Mouse (Mus musculus) hindbrain, postnatal 0 days (tissue): ENCODE results near the gene Mark4. TPM values are rescaled to one million over a fixed set of nuclear protein-coding genes. Genes with fewer than 3 reads are reported as not detected.

Experiments
- ATAC-seq: fragments of 200-750 bp; cut with Nextera tagmentation; 2 replicates; pipeline ENCODE4 v1.8.0; 2017; ENCODE audit warnings: mild to moderate bottlenecking, moderate TSS enrichment, moderate library complexity
- DNase-seq: peaks from one replicate; pipeline ENCODE4 v3.0.0-alpha.2; 2015; ENCODE audit warnings: low spot score
- H3K27ac ChIP-seq: fragments of 300-500 bp; sonication (generic); 2 replicates; pipeline ENCODE4 v1.5.1; 2014; ENCODE audit warnings: mild to moderate bottlenecking
- H3K27me3 ChIP-seq: fragments of 300-500 bp; sonication (generic); 2 replicates; pipeline ENCODE4 v1.6.1; 2014; ENCODE audit warnings: low read length, mixed read lengths; ENCODE audit not compliant: insufficient read depth
- H3K36me3 ChIP-seq: fragments of 300-500 bp; sonication (generic); 2 replicates; pipeline ENCODE4 v1.6.1; 2014; ENCODE audit warnings: low read length, mixed read lengths; ENCODE audit not compliant: insufficient read depth
- H3K4me1 ChIP-seq: fragments of 300-500 bp; sonication (generic); 2 replicates; pipeline ENCODE4 v1.6.1; 2014; ENCODE audit warnings: antibody characterized with exemption, low read length, mixed read lengths; ENCODE audit not compliant: insufficient read depth
- H3K4me2 ChIP-seq: fragments of 300-500 bp; sonication (generic); 2 replicates; pipeline ENCODE4 v1.6.1; 2014; ENCODE audit warnings: low read depth, mild to moderate bottlenecking, low read length, moderate library complexity, mixed read lengths
- H3K4me3 ChIP-seq: fragments of 300-500 bp; sonication (generic); 2 replicates; pipeline ENCODE4 v1.5.1; 2014; ENCODE audit warnings: low read length
- H3K9ac ChIP-seq: fragments of 300-500 bp; sonication (generic); replicated peaks from 2 replicates; pipeline ENCODE4 v1.6.1; 2014; ENCODE audit warnings: mild to moderate bottlenecking, low read length, moderate library complexity, mixed read lengths
- H3K9me3 ChIP-seq: fragments of 300-500 bp; sonication (generic); 2 replicates; pipeline ENCODE4 v1.6.1; 2016; ENCODE audit warnings: low read length, mixed read lengths
- CTCF ChIP-seq: IDR thresholded peaks from 2 replicates; pipeline ENCODE4 v1.5.1; 2016; ENCODE audit warnings: antibody characterized with exemption, control low read depth, low read depth
- WGBS: fragments of 180-500 bp; shearing (Covaris S2); extraction: QIAGEN DNeasy Blood & Tissue Kit; methylation state at CpG from one replicate; pipeline ENCODE4 v1.1.7; 2014; 5-methylcytosine and 5-hydroxymethylcytosine counted together
- polyA plus RNA-seq: library from polyadenylated mRNA; unstranded; fragments of >200 nt; fragmentation: Nextera tagmentation; extraction: Ambion mirVana; gene quantifications from 2 replicates; pipeline ENCODE4 v1.2.1, GENCODE M21; 2015
- total RNA-seq: library from RNA; depleted of rRNA; stranded (reverse); fragments of >200 nt; gene quantifications from 2 replicates; pipeline ENCODE4 v1.2.3, GENCODE M21; 2014

The Mark4 gene
- total and polyA plus RNA-seq, 2 experiments from 2014 or later, result 18.1 to 60.3 TPM

DNA sequence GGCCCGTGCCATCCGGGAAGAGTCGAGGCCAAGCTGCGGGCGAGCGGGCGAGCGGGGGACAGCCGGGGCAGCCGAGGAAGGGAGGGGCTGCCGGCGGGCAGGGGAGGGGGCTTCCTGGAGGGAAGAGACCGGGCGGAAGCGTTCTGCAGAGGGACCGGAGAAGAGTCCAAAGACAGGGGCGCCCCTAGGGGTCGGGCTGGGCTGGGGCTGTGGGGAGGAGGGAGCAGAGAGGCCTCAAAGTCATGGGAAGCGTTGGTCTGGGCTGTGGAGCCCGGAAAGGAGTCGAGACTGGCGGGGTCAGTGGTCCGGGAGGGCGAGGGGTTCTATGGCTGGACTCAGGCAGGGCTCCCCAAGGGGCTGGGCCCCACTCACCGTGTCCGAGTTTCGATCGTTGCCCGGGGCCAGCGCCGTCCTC, 542 bp downstream of the Mark4 start:
- peak; percentile 60 for TF ChIP-seq CTCF
- WGBS, result under 1% methylated on average over 26 of the region's 31 CpGs
- Histone ChIP-seq H3K27ac (peak overlapping the region; percentile 78), H3K36me3 (no peaks in the 10 kb centered on the region), H3K27me3 (no peaks in the 10 kb centered on the region), H3K4me3 (peak overlapping the region; percentile 67), H3K9ac (peak overlapping the region; percentile 81), H3K4me2 (peak overlapping the region; percentile 95), H3K9me3 (no peaks in the 10 kb centered on the region), H3K4me1 (peaks cover 18% of the 10 kb centered on the region; the same call in 1 of the 2 replicates)
- ATAC-seq (peak; percentile 83), DNase-seq (peak; percentile 78)

DNA sequence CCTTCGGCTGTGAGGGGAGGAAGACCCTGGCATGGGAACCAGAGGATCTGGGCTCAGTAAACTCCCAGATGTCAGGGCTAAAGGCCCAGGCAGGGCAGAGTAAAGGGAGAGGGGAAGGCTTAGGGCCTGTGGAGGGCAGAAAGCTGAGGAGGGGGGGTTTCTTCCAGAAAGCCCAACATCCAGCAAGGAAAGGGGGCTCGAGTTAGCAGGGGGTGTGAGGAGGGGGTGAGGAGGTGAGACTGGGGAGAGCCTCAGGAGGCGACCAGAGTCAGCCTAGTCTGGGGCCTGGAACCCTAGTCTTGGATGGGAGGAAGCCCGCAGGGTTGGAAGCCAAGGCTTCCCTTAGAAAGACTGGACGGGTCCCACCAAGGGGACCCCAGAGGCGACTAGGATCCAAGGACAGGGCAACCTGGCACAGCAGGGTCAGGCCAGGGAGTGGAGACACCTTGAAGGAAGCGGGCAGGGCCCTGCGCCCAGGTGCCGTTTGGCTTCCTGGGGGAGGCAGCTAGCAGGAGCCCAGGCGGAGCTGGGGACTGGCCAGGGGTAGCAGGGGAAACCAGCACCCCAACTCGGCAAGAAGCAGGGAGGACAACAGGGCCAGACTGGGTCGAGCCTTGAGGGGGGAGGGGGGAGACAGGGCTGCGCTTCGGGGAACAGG, 1.1 kb downstream of the Mark4 start:
- DNase-seq (no peak), ATAC-seq (0 out of 2 replicates have a peak, but pooled peaks have one; percentile 0)
- H3K9ac ChIP-seq, result peak overlapping the region; percentile 81
- H3K4me1 ChIP-seq, result peaks cover 18% of the 10 kb centered on the region; the same call in 1 of the 2 replicates
- TF ChIP-seq CTCF, result no peak
- H3K27me3 ChIP-seq, result no peaks in the 10 kb centered on the region
- WGBS, result 6% methylated on average over 14 of the region's 14 CpGs
- H3K36me3 ChIP-seq, result no peaks in the 10 kb centered on the region
- peak overlapping the region; percentile 78; the same call in 1 of the 2 replicates for H3K27ac ChIP-seq
- no peaks in the 10 kb centered on the region for H3K9me3 ChIP-seq
- peak overlapping the region; percentile 95 for H3K4me2 ChIP-seq
- peak overlapping the region; percentile 67 for H3K4me3 ChIP-seq

GRCm38 (mm10) chr7:19456628-19457027, 2.0 kb downstream of the Mark4 start:
- no peak overlapping the region; the same call in 1 of the 2 replicates for H3K9ac ChIP-seq
- peaks cover 4% of the 10 kb centered on the region; the same call in 1 of the 2 replicates for H3K36me3 ChIP-seq
- TF ChIP-seq CTCF, result no peak
- H3K27ac ChIP-seq, result no peak overlapping the region
- no peaks in the 10 kb centered on the region for H3K27me3 ChIP-seq
- no peaks in the 10 kb centered on the region for H3K9me3 ChIP-seq
- no peak for ATAC-seq
- no peak overlapping the region for H3K4me3 ChIP-seq
- no peak for DNase-seq
- 87% methylated on average over 7 of the region's 7 CpGs for WGBS
- H3K4me2 ChIP-seq, result peak overlapping the region; percentile 95
- peaks cover 18% of the 10 kb centered on the region; the same call in 1 of the 2 replicates for H3K4me1 ChIP-seq

DNA sequence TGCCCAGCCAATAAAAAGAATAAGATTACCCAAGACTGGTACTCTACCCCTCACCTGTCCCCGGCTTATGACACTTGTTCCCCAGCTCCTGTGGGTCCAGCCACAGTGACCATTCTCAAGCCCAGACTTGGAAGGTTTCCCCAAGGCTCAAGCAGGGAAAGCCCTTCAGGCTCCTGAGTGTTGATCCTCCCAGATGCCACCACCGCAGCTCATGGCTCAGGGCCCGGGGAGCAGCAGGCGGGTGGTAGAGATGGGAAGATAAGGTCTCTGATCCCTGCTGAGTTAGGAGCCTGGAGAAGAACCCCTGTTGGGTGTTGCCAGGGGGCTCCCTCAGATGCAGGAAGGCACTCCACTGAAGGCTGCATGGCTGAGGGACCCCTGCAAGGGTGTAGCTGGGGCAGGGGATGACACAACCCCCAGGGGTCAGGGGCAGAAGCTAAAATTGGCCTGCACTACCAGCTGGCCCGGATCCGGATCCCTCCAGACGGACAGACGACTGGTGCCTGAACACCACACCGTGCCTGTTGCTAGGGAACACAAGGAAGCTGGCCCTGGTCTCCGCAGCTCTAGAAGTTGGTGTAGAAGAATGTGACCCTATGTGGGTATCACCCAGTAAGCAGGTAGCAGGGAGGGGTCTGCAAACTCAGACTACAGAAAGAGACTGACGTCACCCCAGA, 2.7 kb downstream of the Mark4 start:
- ATAC-seq, result no peak
- H3K4me2 ChIP-seq, result peak overlapping the region; percentile 95; the same call in 1 of the 2 replicates
- peaks cover 11% of the 10 kb centered on the region; the same call in 1 of the 2 replicates for H3K36me3 ChIP-seq
- no peaks in the 10 kb centered on the region for H3K9me3 ChIP-seq
- H3K9ac ChIP-seq, result peak overlapping the region; percentile 24; the same call in 1 of the 2 replicates
- no peak overlapping the region for H3K4me3 ChIP-seq
- no peak for DNase-seq
- H3K27ac ChIP-seq, result no peak overlapping the region
- H3K4me1 ChIP-seq, result peaks cover 18% of the 10 kb centered on the region; the same call in 1 of the 2 replicates
- H3K27me3 ChIP-seq, result no peaks in the 10 kb centered on the region
- 41% methylated on average over 11 of the region's 11 CpGs for whole genome bisulfite sequencing
- TF ChIP-seq CTCF, result no peak

GRCm38 (mm10) chr7:19455186-19455585, 3.4 kb downstream of the Mark4 start:
- TF ChIP-seq CTCF, result no peak
- Histone ChIP-seq H3K9me3 (no peaks in the 10 kb centered on the region), H3K4me2 (no peak overlapping the region), H3K27me3 (no peaks in the 10 kb centered on the region), H3K4me3 (no peak overlapping the region), H3K36me3 (peaks cover 17% of the 10 kb centered on the region; the same call in 1 of the 2 replicates), H3K27ac (no peak overlapping the region), H3K4me1 (peaks cover 18% of the 10 kb centered on the region; the same call in 1 of the 2 replicates), H3K9ac (no peak overlapping the region)
- ATAC-seq (no peak), DNase-seq (no peak)
- 95% methylated on average over 3 of the region's 4 CpGs for WGBS

GRCm38 (mm10) chr7:19449165-19449564, 9.5 kb downstream of the Mark4 start:
- no peak overlapping the region for H3K9ac ChIP-seq
- H3K27ac ChIP-seq, result no peak overlapping the region
- H3K36me3 ChIP-seq, result peaks cover 40% of the 10 kb centered on the region
- TF ChIP-seq CTCF, result no peak
- DNase-seq (no peak), ATAC-seq (no peak)
- no peaks in the 10 kb centered on the region for H3K27me3 ChIP-seq
- H3K4me1 ChIP-seq, result no peaks in the 10 kb centered on the region
- 75% methylated on average over 12 of the region's 12 CpGs for WGBS
- H3K4me3 ChIP-seq, result no peak overlapping the region
- no peak overlapping the region for H3K4me2 ChIP-seq
- H3K9me3 ChIP-seq, result no peaks in the 10 kb centered on the region
